Mouse (Mus musculus): ENCODE results near the gene Cmtr1. TPM values are rescaled to one million over a fixed set of nuclear protein-coding genes. Genes with fewer than 3 reads are reported as not detected.
A peak's percentile ranks its signal among the peaks of the same experiment; 100 is the strongest.

Cmtr1 gene
- total RNA-seq, 2 experiments from 2014 or later: 59.5 to 63.4 TPM

- intact Hi-C loops (cut with DNase I): no loop called here
- DNase-seq: no peak
Measured at GRCm38 (mm10) chr17:29730510-29731265, 70.3 kb downstream of the Cmtr1 start.

DNA sequence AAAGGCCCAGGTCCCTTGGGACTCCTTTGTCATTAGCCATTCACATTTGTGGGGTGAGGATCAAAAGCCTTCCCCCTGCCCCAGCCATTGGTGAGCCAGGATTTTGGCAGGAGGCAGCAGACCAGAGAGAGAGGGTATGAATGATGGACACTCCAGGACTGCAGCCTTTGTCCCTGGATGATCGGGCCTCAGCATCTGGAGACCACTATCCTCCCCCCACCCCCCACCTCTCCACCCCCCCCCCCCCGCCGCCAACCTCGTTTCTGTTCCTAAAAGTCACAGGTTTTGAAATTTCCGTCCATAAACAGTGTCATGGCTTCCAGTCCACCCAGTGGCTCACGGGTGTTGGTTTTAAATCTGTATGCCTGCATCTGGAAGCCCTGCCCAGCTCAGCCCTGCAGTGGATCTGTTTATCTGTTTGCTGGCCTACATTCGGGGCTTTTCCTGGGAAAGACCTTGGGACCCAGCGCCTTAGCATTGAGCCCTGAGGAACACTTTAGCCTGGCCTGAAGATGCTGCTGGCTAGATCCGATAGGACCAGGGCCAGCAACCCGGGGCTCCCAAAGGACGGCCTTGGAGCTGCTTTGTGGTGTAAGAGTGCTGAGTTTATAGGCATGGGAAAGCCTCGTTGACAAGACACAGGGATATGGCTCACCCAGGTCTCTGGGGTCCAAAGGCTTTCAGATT, 71.0 kb downstream of the Cmtr1 start:
- intact Hi-C loops (cut with DNase I): no loop called here

DNA sequence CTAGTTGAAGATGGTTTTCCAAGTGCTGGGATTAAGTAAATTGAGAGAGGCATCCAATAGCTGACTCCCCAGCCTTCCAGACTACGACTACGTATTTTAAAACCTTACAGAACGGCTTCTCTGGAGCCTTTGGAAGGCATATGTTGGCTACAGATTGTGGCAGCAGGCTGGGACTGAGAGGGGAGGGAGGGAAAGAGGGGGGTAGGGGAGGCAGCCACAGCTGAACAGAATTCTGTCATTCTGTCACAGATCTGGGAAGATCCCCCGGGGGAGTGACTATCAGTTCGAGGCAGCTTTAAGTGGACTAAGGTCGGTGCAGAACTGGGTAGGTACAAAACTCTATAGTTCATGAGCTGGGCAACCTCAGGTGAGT, 71.5 kb downstream of the Cmtr1 start:
- no peak for DNase-seq
- intact Hi-C loops (cut with DNase I): no loop called here

More for the DNA sequence above, 71.0 kb downstream of the Cmtr1 start:
- DNase-seq: no peak

DNA sequence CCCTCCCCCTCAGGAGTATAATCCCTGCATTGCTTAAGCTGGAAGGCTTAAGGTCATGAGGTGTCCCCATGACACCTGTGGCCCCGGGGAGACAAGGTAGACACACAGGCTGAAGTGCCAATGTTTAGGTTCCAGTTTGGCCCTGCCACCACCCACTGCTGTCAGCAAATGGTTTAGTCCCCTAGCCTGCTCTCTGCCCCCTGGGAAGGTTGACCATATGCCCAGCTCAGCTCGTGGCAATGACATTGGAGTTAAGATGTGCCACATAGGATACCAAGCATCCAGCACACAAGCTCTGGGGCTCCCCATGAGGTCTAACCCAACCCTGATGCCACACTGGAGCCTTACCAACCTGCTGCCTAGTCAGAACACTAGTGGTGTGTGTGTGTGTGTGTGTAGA, 72.1 kb downstream of the Cmtr1 start:
- DNase-seq: no peak
- intact Hi-C loops (cut with DNase I): no loop called here

- intact Hi-C loops (cut with DNase I): no loop called here
Measured at GRCm38 (mm10) chr17:29736448-29737014, 76.1 kb downstream of the Cmtr1 start.

GRCm38 (mm10) chr17:29737849-29738804, 77.7 kb downstream of the Cmtr1 start:
- DNase-seq: peak; percentile 59 to 69
- intact Hi-C loops (cut with DNase I): no loop called here

More at GRCm38 (mm10) chr17:29736448-29737014, 76.1 kb downstream of the Cmtr1 start:
- no peak for DNase-seq

DNA sequence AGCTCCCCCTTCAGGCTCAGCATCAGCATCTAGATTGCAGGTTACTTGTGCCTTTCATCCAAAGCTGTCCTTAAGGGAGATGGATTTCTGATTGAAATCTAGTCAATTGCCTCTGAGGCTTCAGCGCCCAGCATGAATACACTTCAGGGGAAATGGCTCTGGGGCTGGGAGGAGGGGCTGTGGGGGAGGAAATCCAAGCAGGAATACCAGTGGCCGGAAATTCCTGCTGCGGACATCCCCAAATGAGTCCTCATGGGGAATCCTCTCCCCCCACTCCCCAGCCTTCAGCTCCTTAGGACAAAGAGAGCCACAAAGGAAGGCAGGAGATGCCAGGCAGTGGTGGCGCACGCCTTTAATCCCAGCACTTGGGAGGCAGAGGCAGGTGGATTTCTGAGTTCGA, 87.1 kb downstream of the Cmtr1 start:
- intact Hi-C loops (cut with DNase I): no loop called here
- no peak for DNase-seq

GRCm38 (mm10) chr17:29754510-29754909, 94.1 kb downstream of the Cmtr1 start:
- no peak for DNase-seq
- intact Hi-C loops (cut with DNase I): no loop called here

Other genes starting within 250 kb of the Cmtr1 start
- 10 to 100 TPM; 40.6 to 51.5 TPM for gene Pim1, start 169.8 kb upstream of the Cmtr1 start, total RNA-seq (2021)
- not detected for gene Gm17657, start 111.0 kb upstream of the Cmtr1 start, total RNA-seq (2021)
- gene Tbc1d22b, start 110.8 kb upstream of the Cmtr1 start, total RNA-seq (2021): 10 to 100 TPM; 15.4 to 16.2 TPM
- not detected for gene Tmem217, start 108.2 kb upstream of the Cmtr1 start, total RNA-seq (2021)
- 10 to 100 TPM; 25.2 to 26.1 TPM for gene Rnf8, start 45.8 kb upstream of the Cmtr1 start, total RNA-seq (2021)
- 1 to 10 TPM; 1.4 to 2.0 TPM for gene Gm28043, start 45.7 kb upstream of the Cmtr1 start, total RNA-seq (2021)
- 10 to 100 TPM; 15.9 to 17.1 TPM for gene Ccdc167, start 56.4 kb downstream of the Cmtr1 start, total RNA-seq (2021)